Mouse (Mus musculus) cerebellum, adult 18-20 months (tissue): ENCODE data around the gene Acyp1.
"Not testable (repeated sequence)": the region's sequence is repeated elsewhere in the genome, so short reads cannot be mapped to it uniquely, and the experiment has no call there.

Source experiments
- DNase-seq, 2 experiments: peaks; one replicate each; pipeline ENCODE4 v3.0.0; 2021

The Acyp1 gene

DNA sequence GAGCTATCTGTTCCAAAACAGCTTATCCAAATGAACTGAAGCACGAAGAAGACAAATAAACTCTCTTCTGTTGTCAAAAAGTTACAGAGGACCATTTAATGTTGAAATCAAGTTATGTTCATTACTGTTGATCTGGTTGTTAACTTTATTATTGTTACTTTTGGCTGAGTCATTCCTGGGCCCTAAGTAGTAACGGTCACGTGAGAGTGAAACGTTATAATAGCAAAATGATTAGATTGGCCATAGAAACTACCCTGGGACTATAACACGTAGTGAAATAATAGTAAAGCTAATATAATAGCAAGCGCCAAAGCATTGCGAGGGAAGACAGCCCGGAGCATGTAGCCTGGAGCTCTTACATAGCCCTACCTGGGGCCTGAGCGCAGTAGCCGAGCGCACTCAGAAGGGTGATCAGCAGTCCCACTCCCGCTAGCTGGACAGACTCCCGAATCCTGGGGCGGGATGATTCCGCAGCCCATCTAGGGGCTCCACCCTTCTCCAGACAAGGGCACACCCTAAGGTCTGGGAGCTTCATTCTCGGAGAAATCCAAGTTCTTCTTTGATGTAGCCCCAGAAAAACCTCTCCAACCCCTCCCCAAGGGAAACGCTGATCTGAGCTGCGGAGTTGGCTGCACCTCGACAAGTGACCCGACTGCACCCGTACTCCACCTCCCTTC lies at the start of gene Acyp1:
Gene Acyp1 (minus strand): TSS at position 630 of the 677 bp plus-strand sequence.
- DNase-seq = no peak

DNA sequence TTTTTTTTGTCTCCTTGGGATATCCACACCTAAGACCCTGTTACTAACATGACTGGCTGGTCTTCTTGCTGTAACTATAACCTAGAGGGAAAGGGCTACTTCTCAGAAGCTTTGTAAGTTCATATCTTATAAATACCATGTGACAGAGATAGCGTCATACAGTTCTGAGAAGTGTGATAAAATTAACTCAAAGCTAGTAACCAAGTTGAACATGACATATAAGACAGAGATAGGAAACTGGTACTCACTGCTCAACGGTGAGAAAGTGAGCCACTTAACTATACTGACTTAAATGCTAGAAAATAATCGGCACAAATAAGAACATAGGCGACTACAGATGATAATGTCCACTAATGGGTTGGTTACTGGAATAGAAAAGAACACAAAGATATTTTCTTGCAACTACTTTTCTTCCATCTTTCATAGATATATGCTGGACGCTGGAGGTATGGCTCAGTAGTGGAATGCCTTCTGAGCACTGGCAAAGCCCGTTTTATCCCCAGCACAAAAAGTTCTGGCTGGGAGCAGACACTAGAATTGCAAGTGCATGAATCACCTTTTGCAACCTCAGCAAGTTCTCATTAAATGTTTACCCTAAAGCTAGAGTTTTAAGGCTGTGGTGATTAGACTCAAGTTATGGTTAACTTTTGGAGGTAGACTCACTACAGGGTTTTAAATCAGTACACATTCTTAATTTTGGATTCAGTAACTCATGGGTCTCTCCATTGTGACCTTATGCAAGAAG lies 49.5 kb upstream of the Acyp1 start:
- no peak for DNase-seq

DNA sequence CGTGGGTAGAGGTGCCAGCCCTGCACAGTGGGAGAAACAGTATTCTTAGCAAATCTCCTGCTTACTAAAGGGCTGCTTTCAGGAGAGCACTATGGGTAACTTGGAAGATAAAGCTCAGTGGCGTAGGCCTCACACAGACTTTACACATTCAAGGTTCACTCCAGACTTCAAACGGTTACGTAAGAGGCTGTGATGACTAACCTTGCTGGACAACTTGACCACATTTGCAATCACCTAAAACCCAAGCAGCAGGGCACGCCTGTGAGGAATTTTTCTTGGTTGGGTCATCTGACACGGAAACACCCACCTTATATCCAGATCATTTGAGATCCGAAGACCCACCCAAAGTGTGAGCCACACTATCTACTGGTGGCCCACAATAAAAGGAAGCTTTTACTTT lies 41.9 kb upstream of the Acyp1 start:
- no peak for DNase-seq

DNA sequence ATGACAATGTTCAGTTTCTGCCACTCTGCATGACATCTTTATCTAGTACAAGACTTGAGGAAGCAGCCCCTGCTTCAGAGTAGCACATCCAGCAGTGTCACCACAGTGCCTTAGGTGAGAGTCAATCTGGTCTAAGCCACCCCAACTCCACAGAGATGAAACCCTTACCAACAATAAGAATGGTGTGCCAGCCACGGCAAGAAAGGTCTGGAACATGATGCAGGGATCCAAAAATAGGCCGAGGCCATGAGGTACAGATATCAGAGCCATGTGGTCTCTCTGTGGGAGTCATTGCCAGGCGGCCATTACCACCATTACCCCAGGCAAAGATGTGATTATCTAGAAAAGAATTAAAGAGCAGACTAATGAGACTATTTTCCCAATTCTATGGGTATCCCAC lies 20.4 kb upstream of the Acyp1 start:
- DNase-seq = peak; percentile 58 to 68

DNA sequence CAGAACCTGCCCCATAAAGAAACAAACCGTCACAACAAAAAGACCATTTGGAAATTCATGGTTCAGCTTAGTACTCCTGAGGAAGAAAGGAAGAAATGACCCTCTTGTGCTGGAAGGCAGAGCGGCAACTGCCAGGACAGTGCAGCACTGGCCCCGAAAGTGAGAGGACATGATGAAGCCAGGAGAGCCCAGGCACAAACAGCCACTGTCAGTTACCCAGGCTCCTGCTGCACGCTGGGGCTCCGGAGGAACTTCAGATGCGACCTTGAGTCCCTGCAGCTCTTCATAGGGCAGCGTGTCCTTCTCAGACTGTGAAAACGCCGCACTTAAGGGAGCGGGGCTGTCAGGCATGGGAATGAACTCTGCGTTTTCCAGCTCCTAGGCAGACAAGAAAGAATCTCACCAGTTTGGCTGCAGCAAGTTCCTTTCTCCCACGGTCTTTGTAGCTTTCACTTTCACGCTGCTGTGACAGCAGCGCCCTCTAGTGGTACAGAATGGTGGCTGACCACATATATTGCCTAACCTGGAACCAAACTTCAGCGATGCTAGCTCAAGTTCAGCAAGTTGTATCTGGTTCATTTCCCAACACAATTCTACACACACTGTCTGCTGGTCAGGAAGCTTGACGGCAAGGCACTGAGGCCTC lies 17.1 kb upstream of the Acyp1 start:
- peak; percentile 79 to 87 for DNase-seq

DNA sequence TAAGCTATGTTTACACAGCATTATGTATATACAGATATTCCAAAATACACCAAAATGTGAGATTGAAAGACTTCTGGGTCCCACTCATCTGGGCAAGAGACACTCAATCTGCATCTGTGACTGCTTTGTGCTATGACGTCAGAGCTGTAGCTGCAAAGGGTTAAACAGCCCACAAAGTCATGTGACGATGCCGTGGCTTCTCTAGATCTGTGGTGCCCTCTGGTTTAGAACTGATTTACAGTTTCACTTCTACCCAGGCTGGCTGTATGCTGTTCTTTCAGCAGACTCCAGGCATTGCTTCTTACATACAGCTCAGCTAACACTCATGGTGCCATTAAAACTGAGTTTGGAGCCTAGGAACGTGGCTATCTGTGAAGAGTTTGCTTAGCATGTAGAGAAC lies 16.5 kb upstream of the Acyp1 start:
- no peak for DNase-seq

DNA sequence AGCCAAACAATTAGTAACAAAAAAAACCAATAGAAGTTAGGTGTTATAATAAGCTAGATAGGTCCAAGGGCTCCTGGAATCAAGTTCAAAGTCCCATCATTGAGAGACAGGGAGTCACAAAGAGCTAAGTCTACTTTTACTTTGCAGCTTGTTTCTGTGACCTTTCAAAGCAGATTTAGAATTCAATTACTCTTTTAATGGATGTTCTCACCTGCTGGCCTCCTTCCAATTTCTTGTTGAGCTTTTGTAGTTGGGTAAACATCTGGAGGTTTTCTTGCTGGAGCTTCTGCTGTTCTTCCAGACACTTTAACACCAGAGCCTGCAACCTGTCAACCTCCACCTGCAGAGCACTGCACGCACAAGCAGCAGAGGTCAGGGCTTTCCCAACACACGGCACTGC lies 15.0 kb upstream of the Acyp1 start:
- DNase-seq = no peak

DNA sequence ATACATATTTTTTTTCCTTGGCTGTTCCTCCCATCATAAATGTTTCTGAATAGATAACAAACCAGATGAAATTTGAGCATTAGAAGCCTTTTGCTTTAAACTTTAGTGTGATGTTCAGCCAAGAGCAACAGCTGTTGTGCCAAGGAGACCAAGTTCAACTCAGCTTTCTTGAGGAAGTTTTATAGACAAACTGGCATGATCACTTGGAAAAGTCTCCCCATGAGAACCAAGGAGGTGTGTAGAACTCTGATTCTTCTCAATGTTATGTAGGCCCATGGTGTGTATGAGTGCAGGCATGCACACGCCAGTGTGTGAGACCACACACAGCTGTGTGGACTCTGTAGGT lies 10.6 kb upstream of the Acyp1 start:
- no peak for DNase-seq

DNA sequence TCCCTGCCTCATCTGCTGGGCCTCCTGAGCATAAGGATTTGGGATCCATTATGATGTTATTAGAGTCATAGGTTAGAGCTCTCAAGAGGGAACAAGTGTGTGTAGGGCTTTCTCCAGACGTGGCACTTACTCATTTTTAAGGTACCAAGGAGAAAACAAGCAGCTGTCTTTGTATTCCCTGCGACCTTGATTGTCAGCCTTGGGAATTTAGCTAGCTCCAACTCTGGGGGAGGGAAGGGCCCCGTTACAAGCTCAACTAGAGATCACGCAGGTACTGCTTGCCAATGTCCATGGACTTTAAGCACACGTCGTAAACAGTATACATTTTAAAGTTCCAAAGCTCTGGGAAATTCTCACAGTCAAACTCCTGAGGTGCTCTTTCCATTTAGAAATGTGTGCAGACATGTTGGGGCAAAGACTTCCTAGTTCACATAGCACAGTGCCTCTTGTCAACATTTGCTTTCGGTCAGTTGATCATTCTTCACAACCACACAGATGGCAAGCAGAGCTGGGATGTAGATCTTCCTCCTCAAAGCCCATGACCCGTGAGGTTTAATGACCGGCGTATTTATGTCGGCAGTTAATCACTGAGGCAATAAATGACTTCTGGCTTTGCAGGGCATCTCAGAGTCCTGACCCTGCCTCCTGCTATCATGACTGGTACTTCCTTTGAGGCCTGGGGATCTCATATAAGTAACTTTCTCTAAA lies 10.0 kb upstream of the Acyp1 start:
- DNase-seq = no peak

DNA sequence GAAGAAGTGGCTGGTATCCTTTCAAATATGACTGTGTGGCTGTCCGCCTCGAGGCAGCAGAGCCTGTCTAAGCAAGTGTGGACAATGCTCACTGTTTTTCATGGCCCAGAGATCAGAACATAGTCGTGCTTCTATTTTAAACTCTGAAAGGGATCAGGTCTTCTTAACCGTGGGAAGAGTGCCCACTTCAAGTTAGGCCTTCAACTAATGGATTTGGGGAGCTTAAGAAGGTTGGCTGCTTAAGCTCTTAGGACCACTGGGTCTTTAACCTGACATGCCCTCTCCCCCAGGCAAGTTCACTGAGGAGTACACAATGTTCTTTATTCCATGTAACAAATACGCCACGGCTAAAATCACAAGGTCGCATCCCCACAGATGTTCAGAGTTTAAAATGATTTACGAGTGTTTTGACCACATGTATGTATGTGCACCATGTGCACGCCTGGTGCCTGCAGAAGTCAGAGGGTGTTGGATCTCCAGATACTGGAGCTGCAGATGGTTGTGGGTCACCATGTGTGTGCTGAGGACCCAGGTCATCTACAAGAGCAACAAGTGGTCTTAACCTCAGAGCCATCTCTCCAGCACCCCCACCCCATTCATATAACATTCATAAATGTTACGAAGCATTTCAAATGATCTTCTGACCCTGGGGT lies 9.2 kb upstream of the Acyp1 start:
- no peak for DNase-seq

DNA sequence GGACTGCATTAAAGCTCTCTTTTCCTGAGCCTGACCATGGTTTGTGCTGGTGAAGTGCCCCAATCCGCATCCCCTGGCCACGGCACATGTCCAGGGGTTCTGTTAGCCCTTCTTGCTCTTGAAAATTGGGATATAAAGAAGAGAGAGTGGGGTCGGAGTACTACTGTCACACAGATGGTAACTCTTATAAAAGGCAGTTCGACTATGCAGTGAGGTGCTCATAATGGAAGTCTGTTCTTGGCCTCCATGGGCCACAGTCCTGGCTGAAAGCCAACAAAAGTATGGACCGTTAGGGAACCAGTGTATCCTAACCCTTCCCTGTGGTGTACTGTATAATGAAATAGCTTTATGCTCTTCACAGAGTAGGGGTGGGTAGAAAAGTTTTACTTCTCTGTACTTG lies 8.7 kb upstream of the Acyp1 start:
- no peak for DNase-seq

DNA sequence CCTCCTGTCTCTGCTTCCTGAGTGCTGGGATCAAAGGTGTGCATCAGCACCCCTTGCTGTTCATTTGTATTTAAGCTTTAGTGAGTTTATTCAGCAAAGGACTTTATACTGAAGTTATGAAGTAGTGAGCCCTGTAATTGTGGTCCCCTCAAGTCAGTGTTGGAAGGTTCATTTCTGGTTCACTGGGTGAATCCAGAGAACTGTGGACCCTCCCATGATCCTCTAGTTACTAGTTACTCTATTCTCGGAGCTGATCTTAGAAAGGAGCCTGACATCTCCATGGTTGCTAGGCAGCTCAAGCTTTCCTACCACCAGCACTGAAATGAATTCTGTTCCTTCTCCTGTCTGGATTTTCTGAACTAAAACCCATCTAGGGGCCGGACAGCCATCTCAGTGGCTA lies 7.3 kb upstream of the Acyp1 start:
- DNase-seq = no peak

DNA sequence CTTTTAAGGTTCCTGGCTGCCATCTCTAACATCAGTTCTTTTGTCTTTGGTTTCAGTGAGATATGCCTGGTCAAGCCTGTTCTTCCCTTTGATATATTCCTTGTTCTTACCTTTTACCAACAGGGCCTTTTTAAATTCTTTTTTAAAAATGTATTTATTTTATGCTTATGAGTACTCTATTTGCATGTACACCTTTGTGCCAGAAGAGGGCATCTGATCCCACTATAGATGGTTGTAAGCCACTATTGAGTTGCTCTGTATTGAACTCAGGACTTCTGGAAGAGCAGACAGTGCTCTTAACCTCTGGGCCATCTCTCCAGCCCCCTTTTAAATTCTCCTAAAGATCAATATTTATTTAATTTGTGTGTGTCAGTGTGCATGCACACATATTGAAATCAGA lies 4.7 kb upstream of the Acyp1 start:
- DNase-seq = no peak

DNA sequence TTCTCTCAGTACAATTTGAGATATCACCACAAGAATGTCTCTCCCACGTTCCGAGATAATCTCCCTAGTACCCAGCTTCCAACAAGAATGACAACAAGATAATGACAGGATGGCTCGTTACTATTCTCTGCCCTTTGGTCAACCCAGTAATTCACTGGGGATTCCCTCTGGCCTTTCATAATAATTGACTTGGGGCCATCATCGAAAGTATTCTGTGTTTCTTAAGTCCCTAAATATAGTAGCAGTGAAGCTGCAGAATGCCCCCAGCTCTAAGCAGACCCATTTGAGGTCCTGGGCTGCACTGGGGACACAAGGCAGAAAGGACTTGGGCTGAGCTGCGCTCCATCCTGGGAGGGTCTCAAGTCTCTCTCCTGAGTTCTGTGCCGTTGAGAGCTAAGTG lies 4.0 kb upstream of the Acyp1 start:
- DNase-seq = no peak

DNA sequence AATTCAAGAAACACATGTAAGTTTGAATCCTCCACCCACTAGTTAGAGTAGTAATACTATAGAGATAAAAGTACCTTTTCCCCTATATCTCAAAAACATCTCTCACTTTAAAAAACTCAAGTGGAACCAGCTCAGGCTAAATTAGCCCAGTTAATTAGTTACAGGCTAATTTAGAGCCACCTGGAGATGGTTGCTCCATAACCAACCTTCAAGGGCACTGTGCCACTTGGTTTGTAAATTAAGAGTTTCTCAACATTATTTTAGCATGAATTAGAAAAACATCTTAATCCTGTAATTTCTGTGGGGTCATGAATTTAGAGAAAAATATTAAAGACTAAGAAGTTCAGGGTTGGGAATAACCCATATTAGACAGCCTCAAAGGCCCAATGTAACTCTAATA lies 3.3 kb upstream of the Acyp1 start:
- no peak for DNase-seq

DNA sequence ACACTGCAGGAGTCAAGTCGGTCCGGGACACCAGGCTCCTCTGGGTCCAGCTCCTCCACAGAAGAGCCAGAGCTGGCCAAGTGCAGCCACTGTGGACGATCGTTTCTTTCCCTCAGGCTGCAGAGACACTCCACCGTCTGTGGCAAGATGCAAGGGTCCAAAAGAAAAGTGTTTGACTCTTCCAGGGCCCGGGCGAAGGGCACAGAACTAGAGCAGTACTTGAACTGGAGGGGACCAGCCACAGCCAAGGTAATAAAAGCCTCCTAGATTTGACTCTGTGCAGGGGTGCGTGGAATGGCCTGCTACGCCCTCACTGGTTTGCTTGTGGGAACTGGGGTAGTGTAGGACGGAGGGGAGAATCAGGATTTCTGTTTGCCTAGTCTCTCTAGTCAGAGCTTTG lies 2.4 kb upstream of the Acyp1 start:
- no peak for DNase-seq

DNA sequence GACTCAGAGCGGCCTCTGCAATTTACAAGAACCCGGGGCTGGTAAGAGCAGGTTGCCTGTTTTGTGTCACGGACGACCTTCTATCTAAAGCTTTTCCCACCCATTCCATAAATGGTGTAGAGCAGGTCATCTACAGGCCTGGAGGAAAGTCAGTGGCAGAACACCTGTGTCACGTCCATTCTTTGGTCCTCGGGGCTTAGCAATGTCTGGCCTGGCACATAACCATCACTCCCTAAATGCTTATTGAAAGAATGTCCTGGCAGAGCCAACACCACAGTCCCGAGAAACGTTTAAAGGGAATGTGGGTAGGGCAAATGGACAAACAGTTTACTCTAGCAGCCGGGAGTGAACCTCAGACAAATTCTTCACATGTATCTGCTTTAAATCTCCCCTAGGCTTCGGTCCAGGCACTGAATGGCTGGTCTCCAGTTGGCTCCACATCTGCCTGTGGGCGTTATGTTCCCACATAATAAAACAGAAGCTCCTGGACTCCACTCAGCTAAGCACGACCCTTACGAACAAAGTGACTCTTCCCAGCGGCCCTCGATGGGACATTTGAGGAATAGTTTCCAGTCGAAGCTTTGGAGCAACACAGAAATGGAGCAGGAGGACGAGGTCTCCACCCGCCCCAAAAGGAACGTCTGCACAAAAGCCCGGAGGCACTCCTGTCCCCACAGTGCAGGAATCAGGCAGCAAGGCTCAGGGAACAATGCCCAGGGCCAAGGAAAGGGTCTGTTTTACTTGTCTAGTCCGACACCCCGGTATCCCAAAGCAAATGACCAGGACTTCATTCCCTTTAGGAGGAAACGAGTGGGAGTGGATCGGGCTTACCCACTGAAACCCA lies 1.1 kb upstream of the Acyp1 start:
- DNase-seq = no peak

DNA sequence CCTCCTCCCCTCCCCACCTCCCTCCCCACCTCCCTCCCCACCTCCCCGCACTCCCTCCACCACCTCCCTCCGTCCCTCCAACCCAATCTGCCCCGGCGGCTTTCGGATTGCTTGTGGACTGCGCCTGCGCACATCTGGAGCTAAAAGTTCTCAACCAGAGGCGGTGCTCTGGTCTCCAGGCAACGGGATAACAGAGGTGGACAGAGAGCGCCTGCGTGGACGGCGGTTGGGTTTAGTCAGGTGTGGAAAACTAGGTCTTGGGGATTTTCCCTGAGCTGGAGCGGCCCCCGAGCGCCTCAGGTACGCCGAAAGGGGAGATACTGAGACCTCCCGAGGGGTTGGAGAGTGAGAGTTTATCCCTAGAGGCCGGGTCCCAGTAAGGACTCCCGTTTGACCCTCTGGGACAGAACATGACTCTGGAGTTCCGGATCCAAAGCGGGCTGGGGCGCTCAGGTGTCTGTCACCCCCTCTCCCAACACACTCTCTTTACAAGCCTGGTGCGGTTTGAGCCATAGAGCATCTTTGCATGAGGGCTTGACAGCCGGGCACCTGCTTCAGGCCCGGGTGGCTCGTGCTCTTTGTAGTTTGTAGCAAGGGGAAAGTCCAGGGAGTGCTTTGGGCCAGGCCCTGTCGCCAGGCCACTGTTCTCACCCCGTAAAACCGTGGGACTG lies 383 bp upstream of the Acyp1 start, which contains the start of gene Zc2hc1c:
Gene Zc2hc1c (plus strand): TSS at position 106 of the 671 bp plus-strand sequence.
- DNase-seq = peak; percentile 32 to 39

DNA sequence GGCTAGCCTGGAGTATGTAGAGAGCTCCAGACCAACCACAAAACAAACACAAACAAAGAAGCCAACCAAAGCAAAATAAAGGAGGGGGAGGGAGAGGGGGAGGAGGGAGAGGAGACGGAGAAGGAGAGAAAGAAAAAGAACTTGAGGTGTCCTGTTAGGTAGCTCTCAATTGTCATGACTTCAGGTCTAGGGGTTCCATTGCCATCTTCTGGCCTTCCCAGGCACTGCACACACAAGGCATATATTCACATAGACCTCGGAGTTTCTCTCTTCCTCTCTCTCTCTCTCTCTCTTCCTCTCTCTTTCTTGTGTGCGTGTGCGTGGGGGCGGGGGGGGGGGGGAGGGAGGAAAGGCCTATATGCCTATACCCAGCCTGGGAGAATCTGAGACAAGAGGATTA lies 1.3 kb downstream of the Acyp1 start:
- no peak for DNase-seq

DNA sequence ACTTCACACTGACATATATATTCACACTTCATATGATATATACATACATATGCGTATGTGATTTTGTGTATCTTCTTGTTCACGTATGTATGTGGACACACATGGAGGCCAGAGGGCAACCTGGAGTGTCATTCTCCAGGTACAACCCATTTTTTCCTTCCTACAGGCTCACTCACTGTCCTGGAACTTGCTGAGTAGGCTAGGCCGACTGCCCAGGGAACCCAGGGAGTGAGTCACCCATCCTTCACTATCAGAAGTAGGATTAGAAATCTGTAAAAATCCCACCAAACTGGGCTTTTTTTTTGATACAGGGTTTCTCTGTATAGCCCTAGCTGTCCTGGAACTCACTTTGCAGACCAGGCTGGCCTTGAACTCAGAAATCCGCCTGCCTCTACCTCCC lies 3.2 kb downstream of the Acyp1 start:
- no peak for DNase-seq

DNA sequence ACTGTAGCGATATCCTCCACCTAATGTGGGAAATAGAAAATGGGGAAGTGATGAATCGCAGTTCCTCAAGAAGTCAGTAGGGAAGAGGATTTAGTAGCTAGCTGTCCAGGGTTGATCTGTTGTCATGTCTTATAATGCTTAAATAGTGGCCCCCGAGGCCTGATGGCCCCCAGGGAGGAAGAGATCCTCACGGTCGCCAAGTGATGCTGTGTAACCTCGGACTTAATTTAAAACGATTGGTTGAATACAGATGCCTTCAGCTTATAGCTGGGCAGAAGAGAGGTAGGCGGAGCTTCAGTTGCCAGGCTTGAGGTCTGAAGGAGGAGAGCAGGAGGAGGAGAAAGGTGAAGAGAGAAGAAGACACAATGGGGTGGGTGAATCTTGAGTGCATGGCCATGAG lies 3.9 kb downstream of the Acyp1 start:
- DNase-seq = no peak

DNA sequence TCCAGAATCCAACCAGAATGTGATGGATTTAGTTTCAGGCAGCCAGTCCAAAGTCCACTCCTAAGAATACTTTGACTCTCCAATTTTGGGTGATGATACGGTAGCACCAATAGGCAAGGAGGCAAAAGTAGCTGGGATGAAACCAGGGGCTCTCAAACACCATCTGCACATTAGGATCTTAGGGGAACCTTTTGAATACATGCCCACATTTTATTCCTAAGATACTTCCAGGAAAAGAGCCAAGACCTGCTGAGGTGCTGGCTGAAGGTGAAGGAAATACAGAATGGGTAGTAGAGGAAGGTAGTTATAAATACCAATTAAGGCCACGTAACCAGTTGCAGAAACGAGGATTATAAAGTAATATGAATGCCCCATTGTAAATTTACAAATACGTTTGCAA lies 6.5 kb downstream of the Acyp1 start:
- not testable (repeated sequence) for DNase-seq
